Mouse (Mus musculus) liver, embryonic 14.5 days (tissue): Measurements from ENCODE around the gene Tmem120b.

Experiments used
- CTCF ChIP-seq: IDR thresholded peaks from 2 replicates; pipeline ENCODE4 v1.5.1; 2016; ENCODE audit warnings: antibody characterized with exemption, low read depth, control low read depth
- EP300 ChIP-seq: IDR thresholded peaks from 2 replicates; pipeline ENCODE4 v1.6.1; 2016; ENCODE audit warnings: antibody characterized with exemption, low read depth

DNA sequence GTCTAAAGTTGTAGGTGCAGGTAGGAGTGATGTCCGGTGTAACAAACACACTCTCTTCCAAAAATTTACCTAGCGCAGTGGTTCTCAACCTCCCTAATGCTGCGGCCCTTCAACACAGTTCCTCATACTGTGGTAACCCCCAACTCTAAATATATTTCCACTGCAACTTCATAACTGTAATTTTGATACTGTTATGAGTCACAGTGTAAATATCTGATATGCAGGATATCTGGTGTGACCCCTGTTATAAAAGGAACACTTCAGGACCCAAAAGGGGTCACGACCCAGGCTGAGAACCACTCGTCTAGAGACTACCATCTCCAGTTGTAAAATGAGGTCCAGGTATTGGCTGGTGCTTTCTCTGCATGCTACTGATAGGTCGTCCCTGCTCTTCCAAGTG is 56.9 kb downstream of the Tmem120b start:
- TF ChIP-seq CTCF (no peak), EP300 (no peak)
